Mouse (Mus musculus): ENCODE measurements around the gene Ier5l.

DNA sequence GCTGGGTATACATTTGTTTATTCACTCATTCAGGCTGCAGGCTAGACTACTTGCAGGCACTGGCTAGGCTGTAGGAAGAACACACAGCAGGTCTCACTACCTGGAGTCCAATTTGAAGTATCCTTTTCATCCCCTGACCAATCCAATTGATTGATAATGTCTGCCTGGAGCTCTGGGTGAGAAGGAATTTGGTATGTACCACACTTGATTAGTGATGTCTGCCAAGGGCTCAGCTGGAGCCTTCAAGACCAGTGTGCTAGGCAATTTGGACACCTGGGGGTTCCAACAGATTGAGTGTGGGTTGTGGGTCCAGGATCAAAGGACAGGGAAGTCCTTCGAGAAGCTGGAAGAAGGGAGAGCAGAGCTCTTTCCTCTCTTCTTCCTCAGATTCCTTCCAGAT, 4.5 kb upstream of the Ier5l start:
- no peak for TF ChIP-seq CTCF (IDR thresholded peaks at IDR 0.05; ENCODE audit: low read depth, low read length)
- no peak for TF ChIP-seq POLR2AphosphoS5 (IDR thresholded peaks at IDR 0.05; ENCODE audit: insufficient replicate concordance, low read depth, low read length)
- TF ChIP-seq GATA1 (IDR thresholded peaks at IDR 0.05; ENCODE audit: borderline replicate concordance, low read length) = no peak
